Mouse (Mus musculus) lung, postnatal 0 days (tissue): ENCODE data around the gene H1fx. TPM values are rescaled to one million over a fixed set of nuclear protein-coding genes. Genes with fewer than 3 reads are reported as not detected.

Experiments used
- ATAC-seq: fragments of 200-750 bp; cut with Nextera tagmentation; 2 replicates; pipeline ENCODE4 v1.8.0; 2017; ENCODE audit warnings: moderate library complexity
- DNase-seq: peaks from one replicate; pipeline ENCODE4 v3.0.0-alpha.2; 2016; ENCODE audit warnings: low spot score
- H3K27ac ChIP-seq: fragments of 300-500 bp; sonication (generic); 2 replicates; pipeline ENCODE4 v1.5.1; 2014; ENCODE audit warnings: antibody characterized with exemption, mild to moderate bottlenecking, low read length, mixed read lengths
- H3K27me3 ChIP-seq: fragments of 300-500 bp; sonication (generic); replicated peaks from 2 replicates; pipeline ENCODE4 v1.6.1; 2014; ENCODE audit warnings: low read length, mixed read lengths; ENCODE audit not compliant: insufficient read depth
- H3K36me3 ChIP-seq: fragments of 300-500 bp; sonication (generic); 2 replicates; pipeline ENCODE4 v1.6.1; 2014; ENCODE audit warnings: low read length, mixed read lengths; ENCODE audit not compliant: insufficient read depth
- H3K4me1 ChIP-seq: fragments of 300-500 bp; sonication (generic); 2 replicates; pipeline ENCODE4 v1.6.1; 2014; ENCODE audit warnings: antibody characterized with exemption, low read depth, low read length, mixed read lengths; ENCODE audit not compliant: insufficient read depth
- H3K4me2 ChIP-seq: fragments of 300-500 bp; sonication (generic); replicated peaks from 2 replicates; pipeline ENCODE4 v1.6.1; 2014; ENCODE audit warnings: low read depth, mild to moderate bottlenecking, low read length, moderate library complexity, mixed read lengths
- H3K4me3 ChIP-seq: fragments of 300-500 bp; sonication (generic); 2 replicates; pipeline ENCODE4 v1.5.1; 2014; ENCODE audit warnings: low read depth, low read length
- H3K9ac ChIP-seq: fragments of 300-500 bp; sonication (generic); replicated peaks from 2 replicates; pipeline ENCODE4 v1.6.1; 2014; ENCODE audit warnings: low read depth, mild to moderate bottlenecking
- H3K9me3 ChIP-seq: fragments of 300-500 bp; sonication (generic); 2 replicates; pipeline ENCODE4 v1.6.1; 2016; ENCODE audit warnings: low read length, mixed read lengths
- CTCF ChIP-seq: IDR thresholded peaks from 2 replicates; pipeline ENCODE4 v1.5.1; 2016; ENCODE audit warnings: antibody characterized with exemption, mild to moderate bottlenecking
- EP300 ChIP-seq: IDR thresholded peaks from 2 replicates; pipeline ENCODE4 v1.6.1; 2016; ENCODE audit warnings: antibody characterized with exemption, mild to moderate bottlenecking, control low read depth
- WGBS: fragments of 180-500 bp; shearing (Covaris S2); extraction: QIAGEN DNeasy Blood & Tissue Kit; methylation state at CpG from one replicate; pipeline ENCODE4 v1.1.7; 2014; 5-methylcytosine and 5-hydroxymethylcytosine counted together
- polyA plus RNA-seq: library from polyadenylated mRNA; unstranded; fragments of >200 nt; fragmentation: Nextera tagmentation; extraction: Ambion mirVana; gene quantifications from 2 replicates; pipeline ENCODE4 v1.2.1, GENCODE M21; 2015

Gene H1fx
- polyA plus RNA-seq = 9.1 and 11.5 TPM in 2 replicates

GRCm38 (mm10) chr6:87981547-87982256, at the start of gene H1fx:
H1fx (minus strand) TSS chr6:87981637.
- peak; percentile 53 for TF ChIP-seq CTCF
- no peak for TF ChIP-seq EP300
- H3K4me2 ChIP-seq = peak within 1 kb of the TSS; percentile 94
- under 1% methylated on average over 40 of the region's 55 CpGs for WGBS
- peaks cover 3% of the 10 kb centered on the region; the same call in 1 of the 2 replicates for H3K4me1 ChIP-seq
- H3K9me3 ChIP-seq = no peaks in the 10 kb centered on the region
- ATAC-seq = peak; percentile 82
- H3K9ac ChIP-seq = peak within 1 kb of the TSS; percentile 50
- no peaks in the 10 kb centered on the region for H3K36me3 ChIP-seq
- peak within 1 kb of the TSS; percentile 51; the same call in 1 of the 2 replicates for H3K27ac ChIP-seq
- H3K4me3 ChIP-seq = peak within 1 kb of the TSS; percentile 76
- no peaks in the 10 kb centered on the region for H3K27me3 ChIP-seq
- peak; percentile 72 for DNase-seq

DNA sequence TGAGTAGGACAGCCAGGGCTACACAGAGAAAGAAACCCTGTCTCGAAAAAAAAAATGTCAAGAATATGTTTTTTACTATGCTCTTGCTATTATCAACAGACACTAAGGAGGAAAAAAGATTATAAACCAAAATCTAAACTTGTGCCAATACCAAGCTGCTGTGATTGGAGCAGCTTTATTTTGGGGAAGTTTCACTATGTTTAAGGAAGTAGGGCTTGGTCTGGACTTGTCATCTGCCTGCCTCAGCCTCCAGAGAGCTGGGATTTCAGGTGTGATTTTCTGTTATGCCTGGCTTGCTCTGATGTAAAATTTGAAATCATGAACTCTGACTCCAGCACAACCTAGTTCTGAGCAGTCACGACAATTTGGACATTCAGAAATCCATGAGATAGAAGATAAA, 49.0 kb upstream of the H1fx start:
- H3K4me2 ChIP-seq = no peak overlapping the region
- no peaks in the 10 kb centered on the region for H3K36me3 ChIP-seq
- no peaks in the 10 kb centered on the region for H3K9me3 ChIP-seq
- DNase-seq (no peak), ATAC-seq (no peak)
- H3K4me3 ChIP-seq = no peak overlapping the region
- H3K9ac ChIP-seq = no peak overlapping the region
- H3K4me1 ChIP-seq = peaks cover 4% of the 10 kb centered on the region; the same call in 1 of the 2 replicates
- TF ChIP-seq EP300 (no peak), CTCF (no peak)
- H3K27ac ChIP-seq = no peak overlapping the region
- H3K27me3 ChIP-seq = no peaks in the 10 kb centered on the region
- 98% methylated on average over 2 of the region's 2 CpGs for WGBS

DNA sequence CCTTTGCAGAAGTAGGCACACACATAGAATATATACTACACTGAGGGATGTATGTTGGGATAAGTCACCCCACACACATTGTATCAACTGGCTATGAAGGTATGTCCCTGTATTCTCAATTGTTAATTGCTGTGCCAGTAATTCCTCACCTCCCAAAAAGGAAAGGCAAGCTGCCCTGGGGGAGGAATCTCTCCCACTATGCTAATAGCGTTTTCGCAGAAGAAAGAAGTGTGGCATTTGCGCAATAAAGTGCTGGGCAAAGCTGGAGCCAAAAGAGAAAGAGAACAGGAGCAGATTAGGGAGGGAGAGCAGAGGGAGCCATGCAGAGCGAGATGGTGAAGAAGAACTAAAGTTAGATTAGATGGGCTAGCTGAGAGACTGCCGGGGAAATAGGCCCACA, 46.0 kb upstream of the H1fx start:
- no peaks in the 10 kb centered on the region for H3K27me3 ChIP-seq
- no peak overlapping the region for H3K9ac ChIP-seq
- no peak overlapping the region for H3K4me3 ChIP-seq
- no peak overlapping the region for H3K27ac ChIP-seq
- no peaks in the 10 kb centered on the region for H3K9me3 ChIP-seq
- H3K4me2 ChIP-seq = 0 out of 2 replicates have a peak overlapping the region, but pooled peaks have one; percentile 3
- WGBS = 57% methylated on average over 5 of the region's 5 CpGs
- DNase-seq (peak; percentile 41), ATAC-seq (no peak)
- no peaks in the 10 kb centered on the region for H3K36me3 ChIP-seq
- TF ChIP-seq EP300 (no peak), CTCF (no peak)
- H3K4me1 ChIP-seq = peaks cover 4% of the 10 kb centered on the region; the same call in 1 of the 2 replicates

DNA sequence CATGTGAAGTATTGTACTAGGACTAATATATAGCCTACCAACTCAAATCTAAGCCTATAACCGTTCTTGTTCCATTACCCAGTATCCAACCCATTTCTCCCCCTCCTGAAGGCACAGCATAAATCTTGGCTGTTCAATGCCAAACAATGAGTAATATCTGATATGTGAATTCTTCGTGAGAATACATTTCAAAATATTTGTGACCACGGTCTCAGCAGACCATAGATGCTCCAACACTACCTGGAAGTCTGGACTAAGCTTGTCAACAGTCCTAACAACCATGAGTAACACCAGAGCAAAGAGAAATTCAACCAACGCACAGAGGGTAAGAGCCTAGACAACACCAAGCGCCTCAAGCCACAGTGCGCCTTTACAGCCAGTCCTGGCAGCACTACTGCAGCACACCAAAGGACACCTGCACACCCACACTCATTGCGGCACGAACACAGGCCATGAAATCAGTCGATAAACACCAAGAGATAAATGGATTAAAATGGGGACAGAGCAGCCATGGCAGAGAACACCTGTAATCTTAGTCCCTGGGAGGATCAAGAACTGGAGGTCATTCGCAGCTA, 42.0 kb upstream of the H1fx start:
- TF ChIP-seq CTCF (no peak), EP300 (no peak)
- ATAC-seq (no peak), DNase-seq (no peak)
- WGBS = 94% methylated on average over 10 of the region's 10 CpGs
- Histone ChIP-seq H3K4me1 (peaks cover 4% of the 10 kb centered on the region; the same call in 1 of the 2 replicates), H3K9ac (no peak overlapping the region), H3K36me3 (no peaks in the 10 kb centered on the region), H3K4me2 (no peak overlapping the region), H3K4me3 (no peak overlapping the region), H3K27ac (no peak overlapping the region), H3K9me3 (no peaks in the 10 kb centered on the region), H3K27me3 (no peaks in the 10 kb centered on the region)

GRCm38 (mm10) chr6:88019154-88019553, 37.7 kb upstream of the H1fx start:
- no peak for DNase-seq
- no peaks in the 10 kb centered on the region for H3K36me3 ChIP-seq
- TF ChIP-seq CTCF (no peak), EP300 (no peak)
- ATAC-seq = no peak
- 57% methylated on average over 2 of the region's 2 CpGs for WGBS
- H3K27ac ChIP-seq = no peak overlapping the region
- H3K9ac ChIP-seq = no peak overlapping the region
- no peak overlapping the region for H3K4me2 ChIP-seq
- no peaks in the 10 kb centered on the region for H3K27me3 ChIP-seq
- no peaks in the 10 kb centered on the region for H3K4me1 ChIP-seq
- H3K9me3 ChIP-seq = no peaks in the 10 kb centered on the region
- no peak overlapping the region for H3K4me3 ChIP-seq

GRCm38 (mm10) chr6:88017821-88018220, 36.4 kb upstream of the H1fx start:
- H3K36me3 ChIP-seq = no peaks in the 10 kb centered on the region
- H3K4me2 ChIP-seq = no peak overlapping the region
- no peaks in the 10 kb centered on the region for H3K9me3 ChIP-seq
- no peak overlapping the region for H3K27ac ChIP-seq
- WGBS = 60% methylated on average over 4 of the region's 4 CpGs
- no peak overlapping the region for H3K4me3 ChIP-seq
- no peaks in the 10 kb centered on the region for H3K27me3 ChIP-seq
- DNase-seq (no peak), ATAC-seq (no peak)
- no peaks in the 10 kb centered on the region for H3K4me1 ChIP-seq
- H3K9ac ChIP-seq = no peak overlapping the region
- TF ChIP-seq CTCF (no peak), EP300 (no peak)
